Mouse (Mus musculus): ENCODE results near the gene Mad1l1. TPM values are rescaled to one million over a fixed set of nuclear protein-coding genes. Genes with fewer than 3 reads are reported as not detected.

The Mad1l1 gene
- polyA plus RNA-seq, 2 experiments = 31.8 to 38.2 TPM

GRCm38 (mm10) chr5:140248101-140248500, 73.3 kb downstream of the Mad1l1 start:
- ATAC-seq (ENCODE audit: low FRiP score, low read depth) (no peak), DNase-seq (ENCODE audit: low spot score) (no peak)
- Histone ChIP-seq H3K4me3 (replicated peaks; ENCODE audit: low read length) (no peak overlapping the region), H3K36me3 (ENCODE audit: control insufficient read depth, insufficient read depth, low read length) (no peaks in the 10 kb centered on the region), H3K9ac (ENCODE audit: low read depth, low read length, severe bottlenecking) (no peak overlapping the region), H3K27ac (replicated peaks; ENCODE audit: low read depth, low read length) (no peak overlapping the region), H3K4me1 (ENCODE audit: control insufficient read depth, insufficient read depth, low read length) (no peaks in the 10 kb centered on the region), H3K9me3 (ENCODE audit: control insufficient read depth, low read length) (no peaks in the 10 kb centered on the region), H3K27me3 (ENCODE audit: control insufficient read depth, insufficient read depth, low read length) (no peaks in the 10 kb centered on the region), H3K4me2 (replicated peaks; ENCODE audit: low read depth, low read length, severe bottlenecking) (no peak overlapping the region)
- 68% methylated on average over 2 of the region's 2 CpGs for WGBS
- no peak for TF ChIP-seq POLR2A (IDR thresholded peaks at IDR 0.05; ENCODE audit: borderline replicate concordance, extremely low read depth, insufficient read depth, insufficient read length)

GRCm38 (mm10) chr5:140240235-140240634, 81.1 kb downstream of the Mad1l1 start:
- Histone ChIP-seq H3K9ac (ENCODE audit: low read depth, low read length, severe bottlenecking) (no peak overlapping the region), H3K27me3 (ENCODE audit: control insufficient read depth, insufficient read depth, low read length) (no peaks in the 10 kb centered on the region), H3K4me2 (replicated peaks; ENCODE audit: low read depth, low read length, severe bottlenecking) (no peak overlapping the region), H3K36me3 (ENCODE audit: control insufficient read depth, insufficient read depth, low read length) (no peaks in the 10 kb centered on the region; the same call in 1 of the 2 replicates), H3K9me3 (ENCODE audit: control insufficient read depth, low read length) (no peaks in the 10 kb centered on the region), H3K27ac (replicated peaks; ENCODE audit: low read depth, low read length) (no peak overlapping the region), H3K4me1 (ENCODE audit: control insufficient read depth, insufficient read depth, low read length) (no peaks in the 10 kb centered on the region), H3K4me3 (replicated peaks; ENCODE audit: low read length) (no peak overlapping the region)
- DNase-seq (ENCODE audit: low spot score) (no peak), ATAC-seq (ENCODE audit: low FRiP score, low read depth) (no peak)
- WGBS = 94% methylated on average over 3 of the region's 3 CpGs
- no peak for TF ChIP-seq POLR2A (IDR thresholded peaks at IDR 0.05; ENCODE audit: borderline replicate concordance, extremely low read depth, insufficient read depth, insufficient read length)

- Histone ChIP-seq H3K36me3 (ENCODE audit: control insufficient read depth, insufficient read depth, low read length) (no peaks in the 10 kb centered on the region; the same call in 1 of the 2 replicates), H3K4me3 (replicated peaks; ENCODE audit: low read length) (no peak overlapping the region), H3K4me2 (replicated peaks; ENCODE audit: low read depth, low read length, severe bottlenecking) (no peak overlapping the region), H3K4me1 (ENCODE audit: control insufficient read depth, insufficient read depth, low read length) (no peaks in the 10 kb centered on the region), H3K27me3 (ENCODE audit: control insufficient read depth, insufficient read depth, low read length) (no peaks in the 10 kb centered on the region), H3K9ac (ENCODE audit: low read depth, low read length, severe bottlenecking) (no peak overlapping the region), H3K27ac (replicated peaks; ENCODE audit: low read depth, low read length) (no peak overlapping the region), H3K9me3 (ENCODE audit: control insufficient read depth, low read length) (no peaks in the 10 kb centered on the region)
- ATAC-seq (ENCODE audit: low FRiP score, low read depth) (no peak), DNase-seq (ENCODE audit: low spot score) (no peak)
- WGBS = 87% methylated on average over 3 of the region's 3 CpGs
- no peak for TF ChIP-seq POLR2A (IDR thresholded peaks at IDR 0.05; ENCODE audit: borderline replicate concordance, extremely low read depth, insufficient read depth, insufficient read length)
Observed at GRCm38 (mm10) chr5:140238880-140239279, 82.5 kb downstream of the Mad1l1 start.

GRCm38 (mm10) chr5:140230818-140231217, 90.5 kb downstream of the Mad1l1 start:
- Histone ChIP-seq H3K36me3 (ENCODE audit: control insufficient read depth, insufficient read depth, low read length) (no peaks in the 10 kb centered on the region), H3K9ac (ENCODE audit: low read depth, low read length, severe bottlenecking) (no peak overlapping the region), H3K27me3 (ENCODE audit: control insufficient read depth, insufficient read depth, low read length) (no peaks in the 10 kb centered on the region), H3K9me3 (ENCODE audit: control insufficient read depth, low read length) (no peaks in the 10 kb centered on the region), H3K27ac (replicated peaks; ENCODE audit: low read depth, low read length) (no peak overlapping the region), H3K4me1 (ENCODE audit: control insufficient read depth, insufficient read depth, low read length) (no peaks in the 10 kb centered on the region), H3K4me3 (replicated peaks; ENCODE audit: low read length) (no peak overlapping the region), H3K4me2 (replicated peaks; ENCODE audit: low read depth, low read length, severe bottlenecking) (no peak overlapping the region)
- no peak for ATAC-seq (ENCODE audit: low FRiP score, low read depth)
- DNase-seq (ENCODE audit: low spot score) = no peak
- TF ChIP-seq POLR2A (IDR thresholded peaks at IDR 0.05; ENCODE audit: borderline replicate concordance, extremely low read depth, insufficient read depth, insufficient read length) = no peak
- WGBS = 85% methylated on average over 6 of the region's 6 CpGs

- WGBS = 90% methylated on average over 3 of the region's 3 CpGs
- H3K4me2 ChIP-seq (replicated peaks; ENCODE audit: low read depth, low read length, severe bottlenecking) = no peak overlapping the region
Observed at GRCm38 (mm10) chr5:140228306-140228705, 93.0 kb downstream of the Mad1l1 start.

GRCm38 (mm10) chr5:140226871-140227270, 94.5 kb downstream of the Mad1l1 start:
- no peaks in the 10 kb centered on the region for H3K36me3 ChIP-seq (ENCODE audit: control insufficient read depth, insufficient read depth, low read length)
- H3K9me3 ChIP-seq (ENCODE audit: control insufficient read depth, low read length) = no peaks in the 10 kb centered on the region
- DNase-seq (ENCODE audit: low spot score) (no peak), ATAC-seq (ENCODE audit: low FRiP score, low read depth) (no peak)
- H3K27me3 ChIP-seq (ENCODE audit: control insufficient read depth, insufficient read depth, low read length) = no peaks in the 10 kb centered on the region
- no peak for TF ChIP-seq POLR2A (IDR thresholded peaks at IDR 0.05; ENCODE audit: borderline replicate concordance, extremely low read depth, insufficient read depth, insufficient read length)
- H3K4me2 ChIP-seq (replicated peaks; ENCODE audit: low read depth, low read length, severe bottlenecking) = no peak overlapping the region
- no peak overlapping the region for H3K9ac ChIP-seq (ENCODE audit: low read depth, low read length, severe bottlenecking)
- no peaks in the 10 kb centered on the region for H3K4me1 ChIP-seq (ENCODE audit: control insufficient read depth, insufficient read depth, low read length)
- H3K27ac ChIP-seq (replicated peaks; ENCODE audit: low read depth, low read length) = no peak overlapping the region
- 87% methylated on average over 3 of the region's 3 CpGs for WGBS
- H3K4me3 ChIP-seq (replicated peaks; ENCODE audit: low read length) = no peak overlapping the region

More at GRCm38 (mm10) chr5:140228306-140228705, 93.0 kb downstream of the Mad1l1 start:
- TF ChIP-seq POLR2A (IDR thresholded peaks at IDR 0.05; ENCODE audit: borderline replicate concordance, extremely low read depth, insufficient read depth, insufficient read length) = no peak
- Histone ChIP-seq H3K9ac (ENCODE audit: low read depth, low read length, severe bottlenecking) (no peak overlapping the region), H3K9me3 (ENCODE audit: control insufficient read depth, low read length) (no peaks in the 10 kb centered on the region), H3K4me3 (replicated peaks; ENCODE audit: low read length) (no peak overlapping the region), H3K36me3 (ENCODE audit: control insufficient read depth, insufficient read depth, low read length) (no peaks in the 10 kb centered on the region), H3K27ac (replicated peaks; ENCODE audit: low read depth, low read length) (no peak overlapping the region), H3K4me1 (ENCODE audit: control insufficient read depth, insufficient read depth, low read length) (no peaks in the 10 kb centered on the region), H3K27me3 (ENCODE audit: control insufficient read depth, insufficient read depth, low read length) (no peaks in the 10 kb centered on the region)
- ATAC-seq (ENCODE audit: low FRiP score, low read depth) (no peak), DNase-seq (ENCODE audit: low spot score) (no peak)
